Mouse (Mus musculus): ENCODE measurements at regions not wholly inside any gene's neighbourhood (a gene's known extent, or its start where the extent isn't known, plus 50 kb on each side); places are given as distances from the start of the nearest gene placed in this dataset.
A peak's percentile ranks its signal among the peaks of the same experiment; 100 is the strongest.

DNA sequence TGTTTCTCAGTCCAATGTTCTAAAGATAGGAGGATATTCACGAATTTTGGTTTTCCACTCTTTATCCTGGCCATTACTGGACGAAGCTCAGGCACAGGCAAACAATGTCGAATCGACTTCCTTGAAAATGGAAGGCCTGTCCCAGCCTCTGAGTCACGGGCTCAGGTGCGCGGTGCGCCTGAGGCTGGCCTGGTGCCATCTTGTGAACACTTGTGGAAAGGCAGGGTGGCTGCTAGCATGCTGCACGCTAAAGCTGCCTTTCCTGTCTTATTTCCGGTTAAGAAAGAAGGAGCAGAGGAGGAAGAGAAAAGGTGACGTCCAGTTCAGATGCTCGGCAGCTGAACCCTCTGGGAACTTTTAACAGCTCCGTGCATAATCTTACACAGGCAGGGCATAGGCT lies 107.6 kb upstream of the Slc30a5 start:
- no peaks in the 10 kb centered on the region for H3K4me1 ChIP-seq (ENCODE audit: control insufficient read depth, insufficient read depth, low read length)
- TF ChIP-seq CTCF (IDR thresholded peaks at IDR 0.05; ENCODE audit: low read depth, low read length) (no peak), POLR2A (IDR thresholded peaks at IDR 0.05; ENCODE audit: borderline replicate concordance, low read depth, low read length) (no peak)
- H3K4me3 ChIP-seq (ENCODE audit: insufficient read depth, low read length), result no peak overlapping the region
- H3K27ac ChIP-seq (ENCODE audit: insufficient read depth, low read depth, low read length), result no peak overlapping the region

DNA sequence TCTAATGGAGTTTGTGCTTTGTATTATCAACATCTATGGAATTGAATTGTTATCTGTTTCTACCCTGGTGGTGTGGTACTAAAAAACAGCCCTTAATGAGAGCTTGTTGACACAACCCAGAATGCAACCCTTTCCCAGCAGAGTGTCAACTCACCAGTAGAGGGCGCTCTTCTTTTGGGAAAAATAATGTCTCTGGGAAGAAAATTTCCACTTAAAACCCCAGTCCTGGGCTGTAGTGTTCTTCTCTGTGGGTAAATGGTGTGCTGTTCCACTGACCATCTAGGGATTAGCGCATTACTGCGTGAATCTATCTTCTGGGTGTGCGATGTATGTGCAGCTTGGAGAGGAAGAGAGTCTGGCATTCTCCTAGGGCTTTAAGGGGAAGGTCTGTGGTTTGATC lies 106.5 kb upstream of the Slc30a5 start:
- Histone ChIP-seq H3K4me1 (ENCODE audit: control insufficient read depth, insufficient read depth, low read length) (no peaks in the 10 kb centered on the region), H3K27ac (ENCODE audit: insufficient read depth, low read depth, low read length) (no peak overlapping the region), H3K4me3 (ENCODE audit: insufficient read depth, low read length) (no peak overlapping the region)
- TF ChIP-seq CTCF (IDR thresholded peaks at IDR 0.05; ENCODE audit: low read depth, low read length), result no peak
- no peak for TF ChIP-seq POLR2A (IDR thresholded peaks at IDR 0.05; ENCODE audit: borderline replicate concordance, low read depth, low read length)

DNA sequence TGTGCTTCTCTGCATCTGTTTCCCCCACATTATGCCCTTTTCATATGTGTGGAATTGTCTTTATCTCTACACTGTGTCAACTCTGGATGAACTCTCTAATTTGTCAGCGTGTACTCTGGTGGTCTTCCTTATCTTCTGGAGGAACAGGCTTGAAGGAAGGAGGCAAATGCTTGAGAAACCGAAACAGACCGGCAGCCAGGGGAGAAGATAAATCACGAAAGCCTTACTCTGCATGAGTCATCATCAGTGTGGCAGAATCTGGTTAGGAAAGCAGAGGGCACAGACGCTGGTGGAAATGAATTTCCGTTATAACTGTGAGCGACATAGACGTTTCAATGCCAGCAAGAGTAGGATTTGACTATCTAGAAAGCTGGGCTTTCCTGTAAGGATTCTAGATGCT lies 100.0 kb upstream of the Slc30a5 start:
- TF ChIP-seq POLR2A (IDR thresholded peaks at IDR 0.05; ENCODE audit: borderline replicate concordance, low read depth, low read length) (no peak), CTCF (IDR thresholded peaks at IDR 0.05; ENCODE audit: low read depth, low read length) (no peak)
- Histone ChIP-seq H3K27ac (ENCODE audit: insufficient read depth, low read depth, low read length) (no peak overlapping the region), H3K4me1 (ENCODE audit: control insufficient read depth, insufficient read depth, low read length) (0 out of 2 replicates have a peak, but pooled peaks cover 2% of the 10 kb centered on the region), H3K4me3 (ENCODE audit: insufficient read depth, low read length) (no peak overlapping the region)

DNA sequence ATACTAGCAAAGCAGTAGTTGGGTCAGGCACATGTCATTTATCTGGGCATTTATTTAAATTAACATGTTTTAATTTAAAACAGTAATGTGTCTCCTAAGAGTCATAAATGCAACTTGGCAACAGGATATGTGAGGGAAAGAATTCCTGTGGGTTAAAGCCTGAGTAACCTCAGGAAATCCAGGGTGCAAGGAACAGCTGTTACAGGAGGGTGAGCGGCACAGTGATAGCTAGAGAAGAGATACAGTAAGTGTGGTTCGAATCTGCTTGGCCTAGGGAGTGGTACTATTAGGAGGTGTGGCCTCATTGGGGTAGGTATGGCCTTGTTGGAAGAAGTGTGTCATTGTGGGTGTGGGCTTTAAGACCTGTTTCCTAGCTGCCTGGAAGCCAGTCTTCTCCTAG lies 66.3 kb upstream of the Slc30a5 start:
- Histone ChIP-seq H3K4me1 (ENCODE audit: control insufficient read depth, insufficient read depth, low read length) (no peaks in the 10 kb centered on the region), H3K27ac (ENCODE audit: insufficient read depth, low read depth, low read length) (no peak overlapping the region), H3K4me3 (ENCODE audit: insufficient read depth, low read length) (no peak overlapping the region)
- no peak for TF ChIP-seq CTCF (IDR thresholded peaks at IDR 0.05; ENCODE audit: low read depth, low read length)
- TF ChIP-seq POLR2A (IDR thresholded peaks at IDR 0.05; ENCODE audit: borderline replicate concordance, low read depth, low read length), result no peak

DNA sequence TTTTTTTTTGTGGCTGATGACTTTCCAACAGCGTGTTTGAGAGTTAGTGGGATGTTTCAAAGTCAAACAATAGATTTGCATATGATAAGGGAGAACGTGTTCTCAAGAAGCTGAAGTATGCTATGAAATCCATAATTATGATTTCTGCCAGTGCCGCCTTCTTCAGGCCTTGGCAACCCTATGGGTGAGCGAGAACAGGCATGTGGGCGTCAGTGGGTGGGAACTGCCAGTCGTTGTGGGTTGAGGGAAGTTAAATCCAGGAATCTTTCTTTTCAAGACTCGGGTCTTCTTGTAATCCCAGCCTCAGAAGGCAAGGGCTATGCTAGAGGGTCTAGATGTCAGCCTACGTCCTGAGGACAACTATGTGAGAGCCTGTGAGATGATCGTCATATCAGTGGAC lies 60.6 kb upstream of the Slc30a5 start:
- TF ChIP-seq CTCF (IDR thresholded peaks at IDR 0.05; ENCODE audit: low read depth, low read length) (no peak), POLR2A (IDR thresholded peaks at IDR 0.05; ENCODE audit: borderline replicate concordance, low read depth, low read length) (no peak)
- no peak overlapping the region for H3K27ac ChIP-seq (ENCODE audit: insufficient read depth, low read depth, low read length)

DNA sequence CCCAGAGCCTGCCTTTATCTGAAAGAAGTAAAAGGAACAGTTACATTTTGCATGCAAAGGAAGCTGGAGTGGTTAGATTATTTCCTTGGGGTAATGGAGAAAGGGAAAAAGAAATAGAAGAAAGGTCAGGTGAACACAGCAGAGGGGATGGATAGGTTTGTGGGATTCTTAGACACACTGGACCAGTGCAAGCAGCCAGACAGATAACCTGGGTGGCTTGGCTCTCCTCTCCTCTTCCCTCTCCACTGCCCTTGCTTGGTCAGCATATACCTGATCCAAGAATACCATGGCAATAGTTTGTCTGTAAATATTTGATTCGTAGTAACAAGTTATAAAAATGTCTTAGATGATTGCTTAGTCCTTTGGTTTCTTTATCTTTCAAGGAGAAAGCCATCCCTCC lies 59.9 kb upstream of the Slc30a5 start:
- Histone ChIP-seq H3K4me1 (ENCODE audit: control insufficient read depth, insufficient read depth, low read length) (no peaks in the 10 kb centered on the region), H3K4me3 (ENCODE audit: insufficient read depth, low read length) (no peak overlapping the region), H3K27ac (ENCODE audit: insufficient read depth, low read depth, low read length) (no peak overlapping the region)
- TF ChIP-seq CTCF (IDR thresholded peaks at IDR 0.05; ENCODE audit: low read depth, low read length), result no peak

More for the DNA sequence above, 60.6 kb upstream of the Slc30a5 start:
- Histone ChIP-seq H3K4me3 (ENCODE audit: insufficient read depth, low read length) (no peak overlapping the region), H3K4me1 (ENCODE audit: control insufficient read depth, insufficient read depth, low read length) (no peaks in the 10 kb centered on the region)

DNA sequence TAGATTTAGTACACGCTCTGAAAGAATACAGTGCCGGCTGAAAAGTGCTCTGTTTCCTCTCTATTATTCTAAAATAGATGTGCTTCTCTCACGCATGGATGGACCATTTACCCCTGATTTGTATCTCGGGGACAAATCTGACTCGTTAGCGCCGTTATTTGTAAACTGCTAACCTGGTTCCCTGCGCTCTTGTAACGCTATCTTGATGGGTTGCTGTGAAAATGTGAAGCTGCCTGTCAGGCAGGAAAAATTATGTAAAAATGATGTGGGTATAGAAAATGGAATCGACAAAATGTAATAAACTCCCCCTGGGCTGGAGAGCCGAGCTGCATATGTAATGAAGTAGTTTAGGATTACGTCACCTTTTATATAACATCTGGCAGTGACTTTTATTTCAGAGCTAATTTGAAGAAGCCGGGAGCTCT lies 59.4 kb upstream of the Slc30a5 start:
- no peak for TF ChIP-seq CTCF (IDR thresholded peaks at IDR 0.05; ENCODE audit: low read depth, low read length)
- TF ChIP-seq POLR2A (IDR thresholded peaks at IDR 0.05; ENCODE audit: borderline replicate concordance, low read depth, low read length), result no peak
- H3K27ac ChIP-seq (ENCODE audit: insufficient read depth, low read depth, low read length), result no peak overlapping the region
- H3K4me1 ChIP-seq (ENCODE audit: control insufficient read depth, insufficient read depth, low read length), result no peaks in the 10 kb centered on the region
- H3K4me3 ChIP-seq (ENCODE audit: insufficient read depth, low read length), result no peak overlapping the region

DNA sequence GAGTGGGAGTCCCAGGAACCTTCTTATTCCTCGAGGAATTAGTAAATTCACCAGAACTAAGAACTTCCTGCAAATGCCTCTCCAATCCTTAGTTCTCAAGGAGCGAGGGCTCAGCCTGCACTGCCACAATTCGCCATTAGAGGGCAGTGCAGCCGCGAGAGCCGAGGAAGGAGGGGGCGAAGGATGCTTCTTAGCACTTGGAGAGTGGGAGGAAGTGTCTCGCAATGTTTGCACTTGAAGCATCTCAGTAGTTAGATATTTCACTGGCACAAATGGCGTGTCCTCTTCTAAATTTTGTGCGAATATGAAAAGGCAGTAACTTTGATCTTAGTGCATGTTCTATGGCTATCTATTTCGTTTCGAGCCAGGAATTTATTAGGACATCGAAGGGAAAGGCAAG lies 59.0 kb upstream of the Slc30a5 start:
- TF ChIP-seq CTCF (IDR thresholded peaks at IDR 0.05; ENCODE audit: low read depth, low read length) (peak; percentile 94), POLR2A (IDR thresholded peaks at IDR 0.05; ENCODE audit: borderline replicate concordance, low read depth, low read length) (no peak)
- Histone ChIP-seq H3K27ac (ENCODE audit: insufficient read depth, low read depth, low read length) (no peak overlapping the region), H3K4me3 (ENCODE audit: insufficient read depth, low read length) (no peak overlapping the region)

DNA sequence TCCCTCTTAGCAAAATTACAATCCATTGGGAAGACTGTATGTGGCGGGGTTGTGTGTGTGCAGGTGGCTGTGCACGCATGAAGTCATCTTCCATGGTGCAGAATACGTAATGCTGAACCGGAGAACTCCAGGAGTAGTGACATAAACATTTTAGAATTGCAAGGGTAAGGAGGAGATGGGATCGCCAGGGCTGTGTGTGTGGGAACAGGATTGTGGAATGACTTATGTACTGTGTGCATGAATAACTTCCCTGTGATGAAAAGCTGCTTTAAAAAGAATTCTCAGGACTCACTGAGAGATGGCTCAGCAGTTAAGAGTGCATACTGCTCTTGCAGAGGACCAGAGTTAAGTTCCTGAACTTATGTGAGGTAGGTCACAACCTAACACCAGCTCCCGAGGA lies 57.2 kb upstream of the Slc30a5 start:
- Histone ChIP-seq H3K4me3 (ENCODE audit: insufficient read depth, low read length) (no peak overlapping the region), H3K4me1 (ENCODE audit: control insufficient read depth, insufficient read depth, low read length) (no peaks in the 10 kb centered on the region), H3K27ac (ENCODE audit: insufficient read depth, low read depth, low read length) (no peak overlapping the region)
- TF ChIP-seq CTCF (IDR thresholded peaks at IDR 0.05; ENCODE audit: low read depth, low read length) (no peak), POLR2A (IDR thresholded peaks at IDR 0.05; ENCODE audit: borderline replicate concordance, low read depth, low read length) (no peak)

More for the DNA sequence above, 59.0 kb upstream of the Slc30a5 start:
- H3K4me1 ChIP-seq (ENCODE audit: control insufficient read depth, insufficient read depth, low read length), result no peaks in the 10 kb centered on the region

DNA sequence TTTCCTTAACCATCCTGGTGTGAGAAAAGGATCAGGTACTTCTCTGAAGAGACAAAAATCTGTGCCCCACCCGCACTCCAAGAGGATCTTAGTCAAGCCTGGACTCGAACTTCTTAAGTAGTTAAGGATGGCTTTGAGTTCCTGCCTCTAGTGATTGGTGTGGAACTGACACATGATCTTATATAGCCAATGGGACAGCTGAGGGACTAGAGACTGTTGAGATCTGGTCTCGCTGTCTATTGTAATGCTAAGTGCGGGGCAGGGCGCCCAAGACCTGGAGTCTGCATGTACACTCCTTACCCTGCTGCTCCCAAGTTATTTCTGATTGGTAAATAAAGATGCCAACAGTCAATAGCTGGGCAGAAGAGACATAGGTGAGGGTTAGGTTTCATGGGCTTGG lies 55.3 kb upstream of the Slc30a5 start:
- Histone ChIP-seq H3K4me1 (ENCODE audit: control insufficient read depth, insufficient read depth, low read length) (no peaks in the 10 kb centered on the region), H3K27ac (ENCODE audit: insufficient read depth, low read depth, low read length) (no peak overlapping the region), H3K4me3 (ENCODE audit: insufficient read depth, low read length) (no peak overlapping the region)
- TF ChIP-seq CTCF (IDR thresholded peaks at IDR 0.05; ENCODE audit: low read depth, low read length) (no peak), POLR2A (IDR thresholded peaks at IDR 0.05; ENCODE audit: borderline replicate concordance, low read depth, low read length) (no peak)

DNA sequence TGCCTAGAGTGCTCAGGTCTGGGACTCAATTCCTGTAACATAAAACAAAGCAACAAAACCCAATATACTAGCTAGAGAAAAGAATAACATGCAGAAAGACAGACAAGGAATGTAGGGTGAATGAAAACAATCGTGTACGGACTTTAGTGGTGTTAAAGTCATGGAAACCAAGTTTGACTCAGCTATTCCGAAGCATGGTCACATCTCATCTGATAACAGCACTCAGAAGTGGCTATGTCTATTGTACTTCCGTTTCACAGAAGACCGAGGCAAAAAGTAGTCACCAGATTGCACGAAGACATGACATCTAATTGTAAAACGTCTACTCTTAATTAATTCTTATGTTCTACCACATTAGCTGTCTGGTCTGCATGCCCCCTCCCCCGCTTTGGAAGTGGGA lies 50.5 kb upstream of the Slc30a5 start:
- TF ChIP-seq POLR2A (IDR thresholded peaks at IDR 0.05; ENCODE audit: borderline replicate concordance, low read depth, low read length), result no peak
- no peak for TF ChIP-seq CTCF (IDR thresholded peaks at IDR 0.05; ENCODE audit: low read depth, low read length)
- Histone ChIP-seq H3K27ac (ENCODE audit: insufficient read depth, low read depth, low read length) (no peak overlapping the region), H3K4me1 (ENCODE audit: control insufficient read depth, insufficient read depth, low read length) (peaks cover 2% of the 10 kb centered on the region; the same call in 1 of the 2 replicates), H3K4me3 (ENCODE audit: insufficient read depth, low read length) (no peak overlapping the region)

Measured in bone marrow macrophage, adult 2 months (primary cell).